Mouse (Mus musculus) gastrocnemius, postnatal 36 days (tissue): ENCODE measurements around the gene Syne1. TPM values are rescaled to one million over a fixed set of nuclear protein-coding genes. Genes with fewer than 3 reads are reported as not detected.

Source experiments
- DNase-seq, 2 experiments: peaks; one replicate each; pipeline ENCODE4 v3.0.0; 2022
- intact Hi-C: fragments of 180-260 bp; cut with DNase I; formaldehyde crosslinking; loops from one replicate; pipeline ENCODE4 v1.15.1; 2025
- total RNA-seq, 2 experiments: library from RNA; stranded (reverse); gene quantifications; 2 replicates each; pipeline ENCODE4 v1.2.3; 2021

Syne1 gene
- total RNA-seq, 2 experiments from 2014 or later = 38.9 to 47.7 TPM

- intact Hi-C loops = no loop called here
- DNase-seq = no peak
These were observed 106.0 kb downstream of the Syne1 start for GRCm38 (mm10) chr10:5445313-5445712.

GRCm38 (mm10) chr10:5443020-5443419 is 108.3 kb downstream of the Syne1 start:
- intact Hi-C loops = no loop called here
- no peak for DNase-seq

- intact Hi-C loops = no loop called here
- no peak for DNase-seq
These were observed 111.4 kb downstream of the Syne1 start for GRCm38 (mm10) chr10:5439802-5440350.

GRCm38 (mm10) chr10:5437766-5438165 is 113.5 kb downstream of the Syne1 start:
- no peak for DNase-seq
- intact Hi-C loops = no loop called here

GRCm38 (mm10) chr10:5423984-5424383 is 127.3 kb downstream of the Syne1 start:
- intact Hi-C loops = no loop called here
- DNase-seq = no peak

GRCm38 (mm10) chr10:5415730-5416129 is 135.6 kb downstream of the Syne1 start:
- intact Hi-C loops = no loop called here

GRCm38 (mm10) chr10:5384131-5384776 is 167.0 kb downstream of the Syne1 start:
- intact Hi-C loops = no loop called here
- no peak for DNase-seq

More at GRCm38 (mm10) chr10:5415730-5416129, 135.6 kb downstream of the Syne1 start:
- DNase-seq = no peak

- intact Hi-C loops = no loop called here
These were observed 169.7 kb downstream of the Syne1 start for GRCm38 (mm10) chr10:5381536-5381935.

GRCm38 (mm10) chr10:5378969-5379368 is 172.3 kb downstream of the Syne1 start:
- intact Hi-C loops = no loop called here
- DNase-seq = no peak

More at GRCm38 (mm10) chr10:5381536-5381935, 169.7 kb downstream of the Syne1 start:
- DNase-seq = no peak

- no peak for DNase-seq
- intact Hi-C loops = no loop called here
These were observed 181.7 kb downstream of the Syne1 start for GRCm38 (mm10) chr10:5369599-5369998.

- intact Hi-C loops = no loop called here
- DNase-seq = no peak
These were observed 183.0 kb downstream of the Syne1 start for GRCm38 (mm10) chr10:5368266-5368665.

- intact Hi-C loops = no loop called here
These were observed 183.7 kb downstream of the Syne1 start for GRCm38 (mm10) chr10:5367465-5368011.

GRCm38 (mm10) chr10:5360560-5360959 is 190.7 kb downstream of the Syne1 start:
- DNase-seq = no peak
- intact Hi-C loops = no loop called here

More at GRCm38 (mm10) chr10:5367465-5368011, 183.7 kb downstream of the Syne1 start:
- no peak for DNase-seq

- no peak for DNase-seq
- intact Hi-C loops = no loop called here
These were observed 194.7 kb downstream of the Syne1 start for GRCm38 (mm10) chr10:5356614-5357013.

GRCm38 (mm10) chr10:5353390-5353789 is 197.9 kb downstream of the Syne1 start:
- no peak for DNase-seq
- intact Hi-C loops = no loop called here

- intact Hi-C loops = no loop called here
- DNase-seq = no peak
These were observed 204.4 kb downstream of the Syne1 start for GRCm38 (mm10) chr10:5346911-5347310.

- DNase-seq = no peak
- intact Hi-C loops = no loop called here
These were observed 208.1 kb downstream of the Syne1 start for GRCm38 (mm10) chr10:5343211-5343610.

GRCm38 (mm10) chr10:5336394-5336793 is 214.9 kb downstream of the Syne1 start:
- intact Hi-C loops = no loop called here
- no peak for DNase-seq

- intact Hi-C loops = no loop called here
These were observed 218.5 kb downstream of the Syne1 start for GRCm38 (mm10) chr10:5332801-5333200.

GRCm38 (mm10) chr10:5326716-5327115 is 224.6 kb downstream of the Syne1 start:
- DNase-seq = no peak
- intact Hi-C loops = no loop called here

More at GRCm38 (mm10) chr10:5332801-5333200, 218.5 kb downstream of the Syne1 start:
- DNase-seq = no peak

- intact Hi-C loops = no loop called here
- DNase-seq = no peak
These were observed 227.4 kb downstream of the Syne1 start for GRCm38 (mm10) chr10:5323741-5324395.
